Mouse (Mus musculus): ENCODE data around the gene Spopl. TPM values are rescaled to one million over a fixed set of nuclear protein-coding genes. Genes with fewer than 3 reads are reported as not detected.
A peak's percentile ranks its signal among the peaks of the same experiment; 100 is the strongest.
"Not testable (repeated sequence)": the region's sequence is repeated elsewhere in the genome, so short reads cannot be mapped to it uniquely, and the experiment has no call there.

Spopl gene
- 9.8 and 12.0 TPM in 2 replicates for polyA plus RNA-seq (2012; rRNA removed)
- polyA plus RNA-seq (2014; fragmentation: Nextera tagmentation; extraction: Ambion mirVana), result 13.6 and 16.5 TPM in 2 replicates

- H3K27ac ChIP-seq (replicated peaks; ENCODE audit: low read depth, low read length), result peak within 1 kb of the TSS; percentile 57
- H3K36me3 ChIP-seq (ENCODE audit: control insufficient read depth, insufficient read depth, low read length), result peaks cover 5% of the 10 kb centered on the region; the same call in 1 of the 2 replicates
- peak within 1 kb of the TSS; percentile 83 for H3K9ac ChIP-seq (ENCODE audit: low read depth, low read length, severe bottlenecking)
- H3K4me1 ChIP-seq (ENCODE audit: control insufficient read depth, insufficient read depth, low read length), result peaks cover 5% of the 10 kb centered on the region; the same call in 1 of the 2 replicates
- peak; percentile 94 for ATAC-seq (ENCODE audit: low FRiP score, low read depth)
- peak; percentile 87 for DNase-seq (ENCODE audit: low spot score)
- H3K4me3 ChIP-seq (replicated peaks; ENCODE audit: low read length), result peak within 1 kb of the TSS; percentile 74
- H3K4me2 ChIP-seq (replicated peaks; ENCODE audit: low read depth, low read length, severe bottlenecking), result peak within 1 kb of the TSS; percentile 53
- WGBS, result 3% methylated on average over 36 of the region's 58 CpGs
- H3K27me3 ChIP-seq (ENCODE audit: control insufficient read depth, insufficient read depth, low read length), result no peaks in the 10 kb centered on the region
- TF ChIP-seq POLR2A (IDR thresholded peaks at IDR 0.05; ENCODE audit: borderline replicate concordance, extremely low read depth, insufficient read depth, insufficient read length), result no peak
- no peaks in the 10 kb centered on the region for H3K9me3 ChIP-seq (ENCODE audit: control insufficient read depth, low read length)
These were observed at the start of gene Spopl for GRCm38 (mm10) chr2:23571302-23572156. Gene Spopl (minus strand): TSS chr2:23572106.

GRCm38 (mm10) chr2:23620128-23620527, 48.2 kb upstream of the Spopl start:
- no peaks in the 10 kb centered on the region for H3K4me1 ChIP-seq (ENCODE audit: control insufficient read depth, insufficient read depth, low read length)
- H3K4me3 ChIP-seq (replicated peaks; ENCODE audit: low read length), result no peak overlapping the region
- H3K27ac ChIP-seq (replicated peaks; ENCODE audit: low read depth, low read length), result no peak overlapping the region
- H3K36me3 ChIP-seq (ENCODE audit: control insufficient read depth, insufficient read depth, low read length), result no peaks in the 10 kb centered on the region
- no peak for TF ChIP-seq POLR2A (IDR thresholded peaks at IDR 0.05; ENCODE audit: borderline replicate concordance, extremely low read depth, insufficient read depth, insufficient read length)
- DNase-seq (ENCODE audit: low spot score) (peak; percentile 11), ATAC-seq (ENCODE audit: low FRiP score, low read depth) (no peak)
- H3K9ac ChIP-seq (ENCODE audit: low read depth, low read length, severe bottlenecking), result no peak overlapping the region
- H3K4me2 ChIP-seq (replicated peaks; ENCODE audit: low read depth, low read length, severe bottlenecking), result no peak overlapping the region
- H3K9me3 ChIP-seq (ENCODE audit: control insufficient read depth, low read length), result no peaks in the 10 kb centered on the region
- H3K27me3 ChIP-seq (ENCODE audit: control insufficient read depth, insufficient read depth, low read length), result no peaks in the 10 kb centered on the region

- H3K27ac ChIP-seq (replicated peaks; ENCODE audit: low read depth, low read length), result no peak overlapping the region
- H3K9me3 ChIP-seq (ENCODE audit: control insufficient read depth, low read length), result no peaks in the 10 kb centered on the region
- ATAC-seq (ENCODE audit: low FRiP score, low read depth) (no peak), DNase-seq (ENCODE audit: low spot score) (no peak)
- no peak overlapping the region for H3K4me3 ChIP-seq (replicated peaks; ENCODE audit: low read length)
- no peaks in the 10 kb centered on the region for H3K4me1 ChIP-seq (ENCODE audit: control insufficient read depth, insufficient read depth, low read length)
- no peak for TF ChIP-seq POLR2A (IDR thresholded peaks at IDR 0.05; ENCODE audit: borderline replicate concordance, extremely low read depth, insufficient read depth, insufficient read length)
- H3K27me3 ChIP-seq (ENCODE audit: control insufficient read depth, insufficient read depth, low read length), result no peaks in the 10 kb centered on the region
- H3K9ac ChIP-seq (ENCODE audit: low read depth, low read length, severe bottlenecking), result no peak overlapping the region
- H3K36me3 ChIP-seq (ENCODE audit: control insufficient read depth, insufficient read depth, low read length), result no peaks in the 10 kb centered on the region
- no peak overlapping the region for H3K4me2 ChIP-seq (replicated peaks; ENCODE audit: low read depth, low read length, severe bottlenecking)
These were observed 46.1 kb upstream of the Spopl start for GRCm38 (mm10) chr2:23617989-23618388.

GRCm38 (mm10) chr2:23605391-23605790, 33.5 kb upstream of the Spopl start:
- Histone ChIP-seq H3K27ac (replicated peaks; ENCODE audit: low read depth, low read length) (no peak overlapping the region), H3K36me3 (ENCODE audit: control insufficient read depth, insufficient read depth, low read length) (no peaks in the 10 kb centered on the region), H3K9me3 (ENCODE audit: control insufficient read depth, low read length) (no peaks in the 10 kb centered on the region), H3K4me2 (replicated peaks; ENCODE audit: low read depth, low read length, severe bottlenecking) (no peak overlapping the region), H3K9ac (ENCODE audit: low read depth, low read length, severe bottlenecking) (no peak overlapping the region), H3K27me3 (ENCODE audit: control insufficient read depth, insufficient read depth, low read length) (no peaks in the 10 kb centered on the region), H3K4me1 (ENCODE audit: control insufficient read depth, insufficient read depth, low read length) (no peaks in the 10 kb centered on the region), H3K4me3 (replicated peaks; ENCODE audit: low read length) (no peak overlapping the region)
- TF ChIP-seq POLR2A (IDR thresholded peaks at IDR 0.05; ENCODE audit: borderline replicate concordance, extremely low read depth, insufficient read depth, insufficient read length), result no peak
- ATAC-seq (ENCODE audit: low FRiP score, low read depth) (no peak), DNase-seq (ENCODE audit: low spot score) (no peak)

GRCm38 (mm10) chr2:23588769-23589168, 16.9 kb upstream of the Spopl start:
- Histone ChIP-seq H3K27me3 (ENCODE audit: control insufficient read depth, insufficient read depth, low read length) (no peaks in the 10 kb centered on the region), H3K27ac (replicated peaks; ENCODE audit: low read depth, low read length) (no peak overlapping the region), H3K36me3 (ENCODE audit: control insufficient read depth, insufficient read depth, low read length) (no peaks in the 10 kb centered on the region), H3K4me2 (replicated peaks; ENCODE audit: low read depth, low read length, severe bottlenecking) (no peak overlapping the region), H3K9ac (ENCODE audit: low read depth, low read length, severe bottlenecking) (no peak overlapping the region), H3K4me3 (replicated peaks; ENCODE audit: low read length) (no peak overlapping the region), H3K9me3 (ENCODE audit: control insufficient read depth, low read length) (no peaks in the 10 kb centered on the region), H3K4me1 (ENCODE audit: control insufficient read depth, insufficient read depth, low read length) (no peaks in the 10 kb centered on the region)
- WGBS, result 48% methylated on average over 2 of the region's 2 CpGs
- TF ChIP-seq POLR2A (IDR thresholded peaks at IDR 0.05; ENCODE audit: borderline replicate concordance, extremely low read depth, insufficient read depth, insufficient read length), result no peak
- DNase-seq (ENCODE audit: low spot score) (no peak), ATAC-seq (ENCODE audit: low FRiP score, low read depth) (no peak)

- peak overlapping the region; percentile 74 for H3K4me3 ChIP-seq (replicated peaks; ENCODE audit: low read length)
- not testable (repeated sequence) for DNase-seq (ENCODE audit: low spot score); H3K4me1 ChIP-seq (ENCODE audit: control insufficient read depth, insufficient read depth, low read length); H3K27me3 ChIP-seq (ENCODE audit: control insufficient read depth, insufficient read depth, low read length); H3K9me3 ChIP-seq (ENCODE audit: control insufficient read depth, low read length); H3K27ac ChIP-seq (replicated peaks; ENCODE audit: low read depth, low read length); H3K36me3 ChIP-seq (ENCODE audit: control insufficient read depth, insufficient read depth, low read length); ATAC-seq (ENCODE audit: low FRiP score, low read depth)
- peak overlapping the region; percentile 53; the same call in 1 of the 2 replicates for H3K4me2 ChIP-seq (replicated peaks; ENCODE audit: low read depth, low read length, severe bottlenecking)
- H3K9ac ChIP-seq (ENCODE audit: low read depth, low read length, severe bottlenecking), result peak overlapping the region; percentile 83; the same call in 1 of the 2 replicates
- WGBS, result 21% methylated on average over 4 of the region's 4 CpGs
These were observed 239 bp upstream of the Spopl start for GRCm38 (mm10) chr2:23572157-23572532.
